Mouse (Mus musculus) heart, adult 8-10 months (tissue): ENCODE results near the gene Coro7. TPM values are rescaled to one million over a fixed set of nuclear protein-coding genes. Genes with fewer than 3 reads are reported as not detected.
"Not testable (repeated sequence)": the region's sequence is repeated elsewhere in the genome, so short reads cannot be mapped to it uniquely, and the experiment has no call there.

Experiments
- DNase-seq: peaks from one replicate; pipeline ENCODE4 v3.0.0; 2022; ENCODE audit warnings: low spot score
- total RNA-seq, 4 experiments: library from RNA; stranded (reverse); gene quantifications; 2 replicates each; pipeline ENCODE4 v1.2.4; 2022

Coro7 gene
- 10 to 100 TPM; 11.3 to 16.1 (median 15.4) TPM for total RNA-seq

GRCm38 (mm10) chr16:4679121-4680018 lies at the start of gene Coro7:
TSS of gene Coro7 (minus strand) at chr16:4679777.
- peak; percentile 89 for DNase-seq

- DNase-seq = peak; percentile 48
These were observed 48.4 kb upstream of the Coro7 start for GRCm38 (mm10) chr16:4727963-4728362.

GRCm38 (mm10) chr16:4727526-4727925 lies 47.9 kb upstream of the Coro7 start:
- no peak for DNase-seq

- peak; percentile 48 for DNase-seq
These were observed 47.1 kb upstream of the Coro7 start for GRCm38 (mm10) chr16:4726528-4727128.

GRCm38 (mm10) chr16:4725780-4726527 lies 46.4 kb upstream of the Coro7 start, which contains the start of gene Hmox2:
TSS of gene Hmox2 (plus strand) at chr16:4726361.
- DNase-seq = peak; percentile 93

- no peak for DNase-seq
These were observed 45.7 kb upstream of the Coro7 start for GRCm38 (mm10) chr16:4725266-4725665.

GRCm38 (mm10) chr16:4722915-4723209 lies 43.3 kb upstream of the Coro7 start:
- no peak for DNase-seq

- DNase-seq = no peak
These were observed 42.7 kb upstream of the Coro7 start for GRCm38 (mm10) chr16:4722128-4722914.

- DNase-seq = peak; percentile 55
These were observed 39.4 kb upstream of the Coro7 start, which contains the start of gene Nmral1 for GRCm38 (mm10) chr16:4718753-4719518. TSS of gene Nmral1 (minus strand) at chr16:4719356.

- DNase-seq = no peak
These were observed 38.3 kb upstream of the Coro7 start for GRCm38 (mm10) chr16:4717866-4718265.

GRCm38 (mm10) chr16:4713861-4714710 lies 34.5 kb upstream of the Coro7 start:
- peak; percentile 55 for DNase-seq

GRCm38 (mm10) chr16:4711173-4711572 lies 31.6 kb upstream of the Coro7 start:
- DNase-seq = no peak

GRCm38 (mm10) chr16:4705541-4705940 lies 26.0 kb upstream of the Coro7 start:
- no peak for DNase-seq

- no peak for DNase-seq
These were observed 23.1 kb upstream of the Coro7 start for GRCm38 (mm10) chr16:4702646-4703045.

- no peak for DNase-seq
These were observed 21.6 kb upstream of the Coro7 start for GRCm38 (mm10) chr16:4701211-4701610.

GRCm38 (mm10) chr16:4689371-4689770 lies 9.8 kb upstream of the Coro7 start:
- not testable (repeated sequence) for DNase-seq

GRCm38 (mm10) chr16:4684457-4684791 lies 4.8 kb upstream of the Coro7 start:
- no peak for DNase-seq

- peak; percentile 94 for DNase-seq
These were observed 4.2 kb upstream of the Coro7 start for GRCm38 (mm10) chr16:4683581-4684456.

- DNase-seq = no peak
These were observed 3.6 kb upstream of the Coro7 start for GRCm38 (mm10) chr16:4683193-4683580.
